Mouse (Mus musculus) CH12.LX (cell line): ENCODE results near the gene Necap2. TPM values are rescaled to one million over a fixed set of nuclear protein-coding genes. Genes with fewer than 3 reads are reported as not detected.
A peak's percentile ranks its signal among the peaks of the same experiment; 100 is the strongest.

Experiments used
- DNase-seq: peaks from one replicate; pipeline ENCODE4 v3.0.0-alpha.2; 2013; ENCODE audit errors: extremely low read depth
- H3K27ac ChIP-seq: 2 replicates; pipeline ENCODE4 v1.5.1; 2012; ENCODE audit warnings: low read depth, mild to moderate bottlenecking, control low read depth, moderate library complexity; ENCODE audit not compliant: insufficient read depth
- H3K27me3 ChIP-seq: replicated peaks from 2 replicates; pipeline ENCODE3; 2012; ENCODE audit warnings: inconsistent platforms
- H3K36me3 ChIP-seq, 2 experiments: replicated peaks in 1 of 2; 2 replicates each; pipeline versions ENCODE3 to v1.6.1; 2012; ENCODE audit warnings: inconsistent platforms in 1 of 2, low read length in 1 of 2, mild to moderate bottlenecking in 1 of 2, mixed read lengths in 1 of 2, moderate library complexity in 1 of 2; ENCODE audit not compliant: control insufficient read depth in 1 of 2, insufficient read depth in 1 of 2
- H3K4me1 ChIP-seq, 2 experiments: 2 replicates each; pipeline ENCODE4 v1.6.1; 2012; ENCODE audit warnings: inconsistent platforms in 1 of 2, moderate library complexity in 1 of 2; ENCODE audit not compliant: insufficient read depth in 2 of 2, control insufficient read depth in 1 of 2
- H3K4me2 ChIP-seq: 2 replicates; pipeline ENCODE4 v1.6.1; 2012; ENCODE audit warnings: low read depth, mild to moderate bottlenecking, control low read depth; ENCODE audit not compliant: poor library complexity, insufficient read depth, severe bottlenecking
- H3K4me3 ChIP-seq, 3 experiments: fragments of 150-350 bp in 1 of 3; sonication (generic) in 1 of 3; replicated peaks in 1 of 3; 2 replicates each; pipeline versions ENCODE3 to v1.5.1; 2011 to 2012; ENCODE audit warnings: low read depth in 2 of 3, low read length in 2 of 3, mild to moderate bottlenecking in 2 of 3, moderate library complexity in 2 of 3, control low read depth in 1 of 3, improper control_type of control experiment in 1 of 3, inconsistent platforms in 1 of 3, mixed read lengths in 1 of 3; ENCODE audit not compliant: poor library complexity in 1 of 3
- H3K79me2 ChIP-seq: replicated peaks from 2 replicates; pipeline ENCODE4 v1.6.1; 2012; ENCODE audit warnings: mild to moderate bottlenecking, moderate library complexity; ENCODE audit not compliant: control insufficient read depth, poor library complexity, insufficient read depth, severe bottlenecking; ENCODE audit errors: extremely low read depth
- H3K9ac ChIP-seq: 2 replicates; pipeline ENCODE4 v1.6.1; 2012; ENCODE audit warnings: low read depth, mild to moderate bottlenecking, control low read depth, moderate library complexity; ENCODE audit not compliant: insufficient read depth
- H3K9me3 ChIP-seq: replicated peaks from 2 replicates; pipeline ENCODE3; 2012; ENCODE audit warnings: low read length, inconsistent platforms, mixed read lengths
- BHLHE40 ChIP-seq: IDR thresholded peaks from 2 replicates; pipeline ENCODE4 v1.6.1; 2011; ENCODE audit warnings: mild to moderate bottlenecking, low read depth, low read length, improper control_type of control experiment
- CHD2 ChIP-seq: IDR thresholded peaks from 2 replicates; pipeline ENCODE4 v1.6.1; 2011; ENCODE audit warnings: low read length, improper control_type of control experiment
- CTCF ChIP-seq, 2 experiments: IDR thresholded peaks in 1 of 2; conservative IDR thresholded peaks in 1 of 2; 2 replicates each; pipeline ENCODE4 v1.5.1; 2011 to 2012; ENCODE audit warnings: low read depth in 2 of 2, low read length in 2 of 2, improper control_type of control experiment in 1 of 2, inconsistent platforms in 1 of 2, mild to moderate bottlenecking in 1 of 2, moderate library complexity in 1 of 2
- ELF1 ChIP-seq: IDR thresholded peaks from 2 replicates; pipeline ENCODE4 v1.6.1; 2014; ENCODE audit warnings: low read depth, mild to moderate bottlenecking, inconsistent platforms, low read length, improper control_type of control experiment
- ETS1 ChIP-seq: conservative IDR thresholded peaks from 2 replicates; pipeline ENCODE4 v1.6.1; 2012; ENCODE audit warnings: low read depth, mild to moderate bottlenecking, inconsistent platforms, low read length, improper control_type of control experiment, moderate library complexity
- GABPA ChIP-seq: IDR thresholded peaks from 2 replicates; pipeline ENCODE4 v1.6.1; 2012; ENCODE audit warnings: low read depth, low read length, improper control_type of control experiment, inconsistent platforms; ENCODE audit not compliant: insufficient replicate concordance
- HCFC1 ChIP-seq: IDR thresholded peaks from 2 replicates; pipeline ENCODE4 v1.6.1; 2012; ENCODE audit warnings: low read depth, mild to moderate bottlenecking, inconsistent platforms, low read length, improper control_type of control experiment
- JUN ChIP-seq: IDR thresholded peaks from 2 replicates; pipeline ENCODE4 v1.6.1; 2011; ENCODE audit warnings: low read depth, mild to moderate bottlenecking, low read length, improper control_type of control experiment, moderate library complexity; ENCODE audit not compliant: insufficient read depth
- MAFK ChIP-seq: IDR thresholded peaks from 2 replicates; pipeline ENCODE4 v1.6.1; 2011; ENCODE audit warnings: low read length, improper control_type of control experiment; ENCODE audit not compliant: insufficient replicate concordance
- MAX ChIP-seq: IDR thresholded peaks from 2 replicates; pipeline ENCODE4 v1.6.1; 2011; ENCODE audit warnings: low read length, improper control_type of control experiment
- MEF2A ChIP-seq: IDR thresholded peaks from 2 replicates; pipeline ENCODE4 v1.6.1; 2014; ENCODE audit warnings: low read depth, mild to moderate bottlenecking, inconsistent platforms, low read length, improper control_type of control experiment, borderline replicate concordance
- MYC ChIP-seq: IDR thresholded peaks from 2 replicates; pipeline ENCODE4 v1.6.1; 2011; ENCODE audit warnings: low read depth, mild to moderate bottlenecking, improper control_type of control experiment, low read length
- NELFE ChIP-seq: IDR thresholded peaks from 2 replicates; pipeline ENCODE4 v1.6.1; 2011; ENCODE audit warnings: low read depth, low read length, improper control_type of control experiment
- PAX5 ChIP-seq: IDR thresholded peaks from 2 replicates; pipeline ENCODE4 v1.6.1; 2012; ENCODE audit warnings: low read length, inconsistent platforms, mixed read lengths
- POLR2A ChIP-seq: IDR thresholded peaks from 2 replicates; pipeline ENCODE4 v1.6.1; 2011; ENCODE audit warnings: low read depth, mild to moderate bottlenecking, improper control_type of control experiment, low read length
- POLR2AphosphoS2 ChIP-seq: IDR thresholded peaks from 2 replicates; pipeline ENCODE4 v1.6.1; 2011; ENCODE audit warnings: low read depth, low read length, improper control_type of control experiment
- RAD21 ChIP-seq: IDR thresholded peaks from 2 replicates; pipeline ENCODE4 v1.6.1; 2011; ENCODE audit warnings: low read depth, mild to moderate bottlenecking, low read length, improper control_type of control experiment, moderate library complexity
- SMC3 ChIP-seq: IDR thresholded peaks from 2 replicates; pipeline ENCODE4 v1.6.1; 2011; ENCODE audit warnings: low read depth, low read length, improper control_type of control experiment
- TBP ChIP-seq: conservative IDR thresholded peaks from 2 replicates; pipeline ENCODE4 v1.6.1; 2011; ENCODE audit warnings: low read depth, low read length, improper control_type of control experiment
- UBTF ChIP-seq: IDR thresholded peaks from 2 replicates; pipeline ENCODE4 v1.6.1; 2012; ENCODE audit warnings: low read depth, mild to moderate bottlenecking, inconsistent platforms, low read length, improper control_type of control experiment, moderate library complexity
- USF1 ChIP-seq: IDR thresholded peaks from 2 replicates; pipeline ENCODE4 v1.6.1; 2014; ENCODE audit warnings: low read depth, mild to moderate bottlenecking, inconsistent platforms, low read length, improper control_type of control experiment
- ZC3H11A ChIP-seq: IDR thresholded peaks from 2 replicates; pipeline ENCODE4 v1.6.1; 2012; ENCODE audit warnings: low read depth, mild to moderate bottlenecking, inconsistent platforms, low read length, improper control_type of control experiment
- ZNF384 ChIP-seq: IDR thresholded peaks from 2 replicates; pipeline ENCODE4 v1.6.1; 2012; ENCODE audit warnings: low read depth, low read length, improper control_type of control experiment, inconsistent platforms
- dilution Hi-C: fragments of 300-500 bp; cut with MboI; formaldehyde crosslinking; loops from 2 replicates; pipeline ENCODE4 v1.14.3; 2020; ENCODE audit warnings: low sequenced_read_pairs; ENCODE audit not compliant: extremely low pct_unique_long_range_greater_than_20kb, extremely low pct_ligation_motif_present
- in situ Hi-C: fragments of 300-500 bp; cut with MboI; formaldehyde crosslinking; loops from 3 replicates; pipeline ENCODE4 v1.14.3; 2019; ENCODE audit warnings: low sequenced_read_pairs, low pct_ligation_motif_present, low pct_unique_long_range_greater_than_20kb, mixed read lengths
- polyA plus RNA-seq: library from polyadenylated mRNA; unstranded; fragments of >175 nt; gene quantifications from 2 replicates; pipeline ENCODE4 v1.2.1, GENCODE M21; 2012; ENCODE audit warnings: low read depth; ENCODE audit not compliant: insufficient read length
- total RNA-seq, 2 experiments: library from RNA; depleted of rRNA; stranded (reverse); fragments of 300-350 nt in 1 of 2; fragments of >200 nt in 1 of 2; gene quantifications; 2 replicates each; pipeline ENCODE4 v1.2.3; 2012 to 2014

Gene Necap2
- total and polyA plus RNA-seq, 3 experiments = 32.6 to 41.7 (median 34.8) TPM

DNA sequence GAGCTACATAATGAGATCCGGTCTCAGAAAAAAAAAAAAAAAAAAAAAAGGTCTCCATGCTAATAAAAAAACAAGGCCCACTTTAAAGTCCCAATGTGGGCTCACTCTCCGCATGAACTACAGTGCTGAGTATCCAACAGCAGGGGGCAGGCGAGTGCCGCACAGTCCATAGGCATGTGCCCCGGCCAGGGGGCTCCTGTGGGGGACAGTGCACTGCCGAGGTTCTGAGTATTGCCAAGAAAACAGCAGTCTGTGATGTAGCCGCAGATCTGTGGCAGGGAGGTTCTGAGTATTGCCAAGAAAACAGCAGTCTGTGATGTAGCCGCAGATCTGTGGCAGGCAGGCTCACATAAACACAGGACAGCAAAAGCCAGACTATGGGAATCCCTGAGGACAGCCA lies 33.3 kb downstream of the Necap2 start:
- no peak overlapping the region for H3K4me3 ChIP-seq
- dilution Hi-C loops = no loop called here
- no peaks in the 10 kb centered on the region for H3K27me3 ChIP-seq
- H3K9me3 ChIP-seq = no peaks in the 10 kb centered on the region
- H3K36me3 ChIP-seq = peaks cover 6 to 61% of the 10 kb centered on the region in 2 experiments
- no peak overlapping the region for H3K9ac ChIP-seq
- in situ Hi-C loops = no loop called here
- peak; percentile 45 for DNase-seq
- H3K4me2 ChIP-seq = no peak overlapping the region
- no peaks in the 10 kb centered on the region for H3K79me2 ChIP-seq
- peaks cover 3% of the 10 kb centered on the region in 2 experiments; a peak in 2 of 4 replicates for H3K4me1 ChIP-seq
- no peak for TF ChIP-seq ETS1
- TF ChIP-seq JUN = no peak
- no peak for TF ChIP-seq HCFC1
- peak; percentile 45; the same call in 1 of the 2 replicates for TF ChIP-seq NELFE
- TF ChIP-seq MYC = 0 out of 2 replicates have a peak, but pooled peaks have one; percentile 47
- no peak for TF ChIP-seq POLR2AphosphoS2
- TF ChIP-seq POLR2A = no peak
- peak; percentile 37; the same call in 1 of the 2 replicates for TF ChIP-seq BHLHE40
- peak; percentile 74 for TF ChIP-seq RAD21
- 0 out of 2 replicates have a peak, but pooled peaks have one; percentile 18 for TF ChIP-seq MAX
- TF ChIP-seq ZNF384 = peak; percentile 43; the same call in 1 of the 2 replicates
- peak; percentile 77 for TF ChIP-seq SMC3
- no peak for TF ChIP-seq ELF1
- no peak for TF ChIP-seq TBP
- peak; percentile 53 to 88; a peak in 3 of 4 replicates for TF ChIP-seq CTCF (conservative IDR thresholded peaks at IDR 0.05 in 1 of 2, IDR thresholded peaks at IDR 0.05 in 1 of 2; ENCODE audit: low read depth in 2 of 2, low read length in 2 of 2)
- no peak for TF ChIP-seq UBTF
- H3K27ac ChIP-seq = no peak overlapping the region

- no peak overlapping the region for H3K9ac ChIP-seq
- H3K4me2 ChIP-seq = no peak overlapping the region
- in situ Hi-C loops = no loop called here
- peaks cover 3 to 64% of the 10 kb centered on the region in 2 experiments for H3K36me3 ChIP-seq
- dilution Hi-C loops = no loop called here
- no peaks in the 10 kb centered on the region for H3K27me3 ChIP-seq
- no peaks in the 10 kb centered on the region for H3K4me1 ChIP-seq
- no peak overlapping the region for H3K4me3 ChIP-seq
- no peak overlapping the region for H3K27ac ChIP-seq
- no peaks in the 10 kb centered on the region for H3K79me2 ChIP-seq
- no peaks in the 10 kb centered on the region for H3K9me3 ChIP-seq
- no peak for TF ChIP-seq CHD2
- TF ChIP-seq USF1 = no peak
- TF ChIP-seq PAX5 = no peak
- TF ChIP-seq POLR2A = no peak
- no peak for TF ChIP-seq JUN
- no peak for TF ChIP-seq POLR2AphosphoS2
- no peak for TF ChIP-seq NELFE
- no peak for TF ChIP-seq CTCF (conservative IDR thresholded peaks at IDR 0.05 in 1 of 2, IDR thresholded peaks at IDR 0.05 in 1 of 2; ENCODE audit: low read depth in 2 of 2, low read length in 2 of 2)
- TF ChIP-seq GABPA = no peak
- TF ChIP-seq SMC3 = no peak
- TF ChIP-seq BHLHE40 = no peak
- TF ChIP-seq MEF2A = no peak
- TF ChIP-seq ETS1 = no peak
- TF ChIP-seq MYC = no peak
- TF ChIP-seq ZC3H11A = no peak
- TF ChIP-seq MAFK = no peak
- no peak for DNase-seq
Measured at GRCm38 (mm10) chr4:141041117-141041516, 37.0 kb downstream of the Necap2 start.
